Mouse (Mus musculus) cerebellum, postnatal 25 days (tissue): ENCODE results near the gene Olfr765.
A peak's percentile ranks its signal among the peaks of the same experiment; 100 is the strongest.
"Not testable (repeated sequence)": the region's sequence is repeated elsewhere in the genome, so short reads cannot be mapped to it uniquely, and the experiment has no call there.

Experiments
- DNase-seq, 2 experiments: peaks; one replicate each; pipeline ENCODE4 v3.0.0; 2021; ENCODE audit warnings: mixed read lengths in 2 of 2

Olfr765 gene

DNA sequence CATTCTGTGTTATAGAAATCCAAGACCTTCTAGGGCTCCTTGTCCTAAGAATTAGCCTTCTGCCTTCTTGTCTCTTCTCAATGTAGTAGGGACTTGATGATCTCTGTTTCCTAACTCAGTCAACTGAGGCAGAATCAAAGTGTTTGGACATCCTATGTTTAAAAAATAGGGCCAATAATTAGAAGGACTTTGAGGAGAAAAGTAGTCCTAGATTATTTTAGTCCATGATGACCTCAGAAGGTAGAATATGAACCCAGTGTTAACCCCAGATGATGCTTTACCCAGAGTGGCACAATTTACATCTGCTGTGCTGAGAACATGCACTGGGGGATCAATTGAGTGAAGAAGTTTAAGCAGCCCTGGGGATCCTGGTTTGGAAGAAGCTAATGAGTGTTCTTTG lies at the start of gene Olfr765:
TSS of gene Olfr765 (minus strand) at position 101 of the 400 bp plus-strand sequence.
- not testable (repeated sequence) for DNase-seq

DNA sequence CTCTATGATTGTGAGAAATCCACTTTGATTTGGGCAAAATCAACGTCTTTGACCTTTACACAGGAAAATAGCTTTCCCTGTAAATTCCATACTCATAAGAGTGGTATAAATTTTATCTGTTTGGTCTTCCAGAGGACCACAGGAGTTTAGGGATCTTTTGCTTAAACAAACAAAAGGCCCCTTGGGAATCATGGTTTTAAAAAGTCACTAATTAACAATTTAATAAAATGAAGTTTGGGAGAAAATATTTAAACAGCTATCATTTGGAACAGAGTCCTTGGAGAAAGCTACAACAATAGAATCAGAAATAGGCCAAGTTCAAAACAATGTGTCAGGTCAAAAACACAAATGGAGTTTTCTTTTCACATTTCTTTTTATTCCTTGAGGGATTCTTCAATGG lies 49.5 kb upstream of the Olfr765 start, which contains the start of gene Olfr768:
TSS of gene Olfr768 (minus strand) at position 101 of the 400 bp plus-strand sequence.
- DNase-seq = no peak

DNA sequence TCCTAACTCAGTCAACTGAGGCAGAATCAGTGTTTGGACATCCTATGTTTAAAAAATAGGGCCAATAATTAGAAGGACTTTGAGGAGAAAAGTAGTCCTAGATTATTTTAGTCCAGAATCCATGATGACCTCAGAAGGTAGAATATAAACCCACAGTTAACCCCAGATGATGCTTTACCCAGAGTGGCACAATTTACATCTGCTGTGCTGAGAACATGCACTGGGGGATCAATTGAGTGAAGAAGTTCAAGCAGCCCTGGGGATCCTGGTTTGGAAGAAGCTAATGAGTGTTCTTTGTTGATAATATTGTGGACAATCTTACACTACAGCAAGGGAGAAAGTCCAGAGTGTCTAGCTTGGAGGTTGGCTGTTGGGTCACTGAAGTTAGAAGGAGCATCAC lies 33.0 kb upstream of the Olfr765 start, which contains the start of gene Olfr767:
TSS of gene Olfr767 (minus strand) at position 101 of the 400 bp plus-strand sequence.
- DNase-seq = not testable (repeated sequence)

DNA sequence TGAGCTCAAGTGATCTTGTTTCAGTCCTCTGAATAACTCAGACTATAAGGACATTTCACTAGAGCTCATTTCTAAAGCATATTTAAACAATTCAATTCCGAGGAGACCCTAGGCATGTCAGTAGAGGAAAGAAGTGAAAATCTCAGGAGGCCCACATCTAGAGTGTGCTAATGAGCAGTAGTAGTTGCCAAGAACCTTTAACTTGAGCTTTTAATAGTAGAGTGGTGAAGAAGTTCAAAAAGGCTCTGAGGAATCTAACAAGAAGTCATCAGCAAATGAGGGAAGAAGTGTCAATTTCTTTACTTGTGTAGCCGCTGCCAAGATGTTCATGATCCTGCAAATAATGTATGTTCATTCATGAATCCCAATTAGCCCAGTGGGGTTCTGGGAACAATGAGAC lies 19.1 kb upstream of the Olfr765 start, which contains the start of gene Olfr766-ps1:
TSS of gene Olfr766-ps1 (minus strand) at position 101 of the 400 bp plus-strand sequence.
- DNase-seq = no peak

DNA sequence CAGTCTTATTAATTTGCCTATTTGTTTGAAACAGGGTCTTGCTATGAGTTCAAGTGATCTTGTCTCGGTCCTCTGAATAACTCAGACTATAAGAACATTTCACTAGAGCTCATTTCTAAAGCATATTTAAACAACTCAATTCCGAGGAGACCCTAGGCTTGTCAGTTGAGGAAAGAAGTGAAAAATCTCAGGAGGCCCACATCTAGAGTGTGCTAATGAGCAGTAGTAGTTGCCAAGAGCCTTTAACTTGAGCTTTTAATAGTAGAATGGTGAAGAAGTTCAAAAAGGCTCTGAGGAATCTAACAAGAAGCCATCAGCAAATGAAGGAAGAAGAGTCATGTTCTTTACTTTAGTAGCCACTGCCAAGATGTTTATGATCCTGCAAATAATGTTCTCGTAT lies 10.0 kb downstream of the Olfr765 start, which contains the start of gene Olfr764-ps1:
TSS of gene Olfr764-ps1 (minus strand) at position 101 of the 400 bp plus-strand sequence.
- DNase-seq = no peak

DNA sequence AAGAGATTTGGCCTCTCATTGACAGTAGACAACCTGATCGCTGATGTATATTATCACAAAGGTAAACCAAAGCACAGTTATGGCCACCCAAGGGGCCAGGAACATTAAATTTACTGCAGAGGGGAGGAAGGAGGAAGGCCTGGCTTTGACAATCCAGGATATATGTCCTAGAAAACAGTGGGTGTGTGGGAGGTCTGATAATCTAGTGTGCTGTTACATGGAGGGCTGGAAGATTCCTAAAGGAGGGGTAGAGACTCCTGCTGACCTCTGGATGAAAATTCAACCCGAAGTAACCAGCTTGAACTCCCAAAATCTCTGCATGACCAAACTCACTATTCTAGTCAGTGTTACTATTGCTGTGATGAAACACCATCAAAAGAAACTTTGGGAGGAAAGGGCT lies 21.5 kb downstream of the Olfr765 start:
- DNase-seq = no peak

DNA sequence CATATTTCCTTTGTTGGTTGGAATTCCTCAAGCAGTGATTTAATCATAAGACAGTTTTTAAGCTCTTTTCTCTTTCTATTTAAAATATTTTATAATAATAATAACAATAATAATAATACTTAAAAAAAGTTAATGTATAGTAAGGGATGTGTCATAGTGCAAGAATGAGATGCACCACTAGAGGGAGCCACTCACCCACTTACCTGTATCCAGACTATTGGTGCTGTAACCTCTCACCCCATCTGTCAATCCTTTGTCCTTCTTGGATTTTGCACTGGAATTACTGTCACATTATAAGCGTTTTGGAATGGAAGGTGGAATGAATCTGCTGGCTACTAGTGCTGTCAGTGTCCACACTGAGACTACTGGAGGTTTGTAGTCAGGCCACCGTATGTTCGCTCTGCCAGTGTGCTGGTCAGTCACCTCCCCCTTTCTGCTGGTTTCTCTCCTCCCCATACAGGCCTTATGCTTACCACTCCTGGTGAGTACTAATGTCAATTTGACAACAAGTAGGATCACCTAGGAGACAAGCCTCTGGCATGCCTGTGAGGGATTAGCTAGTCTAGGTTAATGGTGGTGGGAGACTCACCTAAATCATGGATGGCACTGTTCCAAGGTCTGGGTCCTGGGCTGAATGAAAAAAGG lies 23.7 kb downstream of the Olfr765 start:
- DNase-seq = peak; percentile 6 to 55

DNA sequence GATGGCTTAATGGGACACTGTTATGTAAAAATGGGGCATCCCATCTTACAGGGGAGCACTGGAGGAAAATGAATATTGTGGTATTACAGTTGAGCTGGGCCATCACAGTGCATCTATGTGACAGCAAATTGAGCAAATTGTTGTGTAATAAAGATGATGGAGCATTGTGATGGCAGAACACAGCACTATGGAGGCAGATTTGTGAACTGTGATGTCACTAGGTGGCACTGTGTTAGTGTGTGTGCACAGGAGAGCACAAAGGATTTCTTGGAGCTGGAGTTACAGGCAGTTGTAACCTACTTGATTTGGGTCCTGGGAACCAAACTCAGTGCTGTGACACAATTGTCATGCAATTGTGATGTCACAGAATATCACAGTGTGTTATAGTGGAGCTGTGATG lies 26.5 kb downstream of the Olfr765 start:
- DNase-seq = no peak

DNA sequence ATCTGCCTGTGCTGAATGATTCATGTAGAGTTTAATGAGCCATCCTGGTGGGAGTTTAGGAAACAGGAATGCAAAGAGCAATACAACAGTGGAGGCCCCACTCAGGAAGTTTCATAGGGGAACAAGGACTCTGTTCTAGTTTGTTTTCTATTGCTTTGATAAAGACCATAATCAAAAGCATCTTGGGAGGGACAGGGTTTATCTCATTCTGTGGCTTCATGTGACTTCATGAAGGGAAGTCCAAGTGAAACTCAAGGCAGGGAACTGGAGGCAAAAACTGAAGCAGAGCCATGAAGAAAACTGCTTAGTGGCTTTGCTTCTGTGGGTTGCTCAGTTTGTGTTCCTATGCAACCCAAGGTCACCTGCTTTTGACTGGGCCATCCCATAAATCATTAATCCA lies 35.3 kb downstream of the Olfr765 start:
- no peak for DNase-seq

DNA sequence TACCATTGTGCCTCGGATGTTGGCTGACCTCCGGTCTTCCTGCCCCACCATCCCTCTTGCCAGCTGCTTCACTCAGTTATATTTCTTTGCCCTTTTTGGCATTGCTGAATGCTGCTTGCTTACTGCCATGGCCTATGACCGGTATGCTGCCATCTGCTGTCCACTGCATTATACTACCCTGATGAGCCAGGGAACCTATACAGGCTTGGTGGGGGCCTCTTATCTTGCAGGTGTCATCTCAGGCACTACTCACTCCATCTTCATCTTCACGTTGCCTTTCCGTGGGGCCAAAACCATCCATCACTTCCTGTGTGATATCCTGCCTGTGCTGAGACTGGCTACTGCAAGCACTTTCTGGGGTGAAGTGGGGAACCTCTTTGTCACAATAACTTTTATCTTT lies 38.3 kb downstream of the Olfr765 start:
- DNase-seq = not testable (repeated sequence)

DNA sequence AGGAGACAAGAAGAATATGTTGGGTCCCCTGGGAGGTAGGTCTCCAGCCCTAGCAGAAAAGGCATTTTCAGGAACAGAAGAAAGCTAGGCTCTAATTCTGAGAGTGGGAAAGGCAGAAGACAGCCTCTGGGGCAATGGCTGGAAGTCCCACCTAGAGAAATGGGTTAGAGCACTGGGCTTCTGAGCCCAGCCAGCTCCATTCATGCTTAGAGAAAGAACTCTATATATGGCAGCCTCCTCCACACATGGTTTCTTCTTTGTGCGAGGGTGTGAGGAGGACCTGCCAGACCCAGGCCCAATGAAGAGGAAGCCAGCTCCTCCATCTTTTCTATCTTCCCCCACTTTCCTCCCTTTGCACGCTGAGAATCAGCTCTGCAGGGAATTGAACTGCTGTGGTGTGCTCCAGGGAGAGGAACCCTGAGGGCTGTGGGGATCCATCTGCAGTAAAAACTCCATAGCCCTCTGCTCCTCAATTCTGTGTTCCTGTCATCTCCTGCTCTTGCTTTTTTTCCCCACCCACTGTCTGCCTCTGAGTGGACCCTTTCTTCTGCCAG lies 39.4 kb downstream of the Olfr765 start, which contains the start of gene Olfr763:
TSS of gene Olfr763 (plus strand) at position 504 of the 554 bp plus-strand sequence.
- no peak for DNase-seq

DNA sequence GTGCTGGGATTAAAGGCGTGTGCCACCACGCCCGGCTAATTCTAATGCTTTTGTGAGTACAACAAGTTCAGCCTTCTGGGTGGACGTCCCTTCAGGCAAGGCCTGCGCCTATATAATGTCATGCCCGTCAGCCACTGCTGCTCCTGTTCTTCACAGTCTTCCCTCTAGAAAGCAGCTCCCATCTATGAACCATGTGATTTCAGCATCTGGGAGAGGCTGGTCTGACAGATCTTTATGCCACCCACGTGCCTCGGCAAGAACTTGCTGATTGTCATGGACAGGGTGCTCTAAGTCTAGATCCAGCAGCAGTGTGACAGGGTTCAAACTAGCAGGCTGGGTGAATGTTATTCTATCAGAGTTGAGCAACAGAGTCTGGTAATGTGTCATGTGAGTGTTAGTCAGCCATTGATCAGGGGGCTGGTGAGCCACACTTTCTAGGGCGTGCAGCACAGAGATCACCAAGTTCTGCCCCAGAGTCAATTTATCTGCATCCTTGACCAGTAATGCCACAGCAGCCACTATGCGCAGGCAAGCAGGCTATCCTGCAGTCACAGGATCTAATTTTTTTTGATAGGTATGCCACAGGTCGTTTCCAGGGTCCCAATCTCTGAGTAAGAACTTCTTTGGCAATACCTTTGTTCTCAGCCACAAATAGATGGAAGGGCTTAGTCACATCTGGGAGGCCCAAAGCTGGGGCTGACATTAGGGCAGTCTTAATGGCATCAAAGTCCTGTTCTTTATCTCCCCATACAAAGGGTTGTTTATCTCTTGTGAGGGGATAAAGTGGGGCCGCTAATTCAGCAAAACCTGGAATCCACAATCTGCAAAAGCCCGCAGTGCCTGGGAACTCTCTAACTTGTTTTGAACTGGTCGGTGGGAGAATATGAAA lies 45.5 kb downstream of the Olfr765 start:
- DNase-seq = no peak

DNA sequence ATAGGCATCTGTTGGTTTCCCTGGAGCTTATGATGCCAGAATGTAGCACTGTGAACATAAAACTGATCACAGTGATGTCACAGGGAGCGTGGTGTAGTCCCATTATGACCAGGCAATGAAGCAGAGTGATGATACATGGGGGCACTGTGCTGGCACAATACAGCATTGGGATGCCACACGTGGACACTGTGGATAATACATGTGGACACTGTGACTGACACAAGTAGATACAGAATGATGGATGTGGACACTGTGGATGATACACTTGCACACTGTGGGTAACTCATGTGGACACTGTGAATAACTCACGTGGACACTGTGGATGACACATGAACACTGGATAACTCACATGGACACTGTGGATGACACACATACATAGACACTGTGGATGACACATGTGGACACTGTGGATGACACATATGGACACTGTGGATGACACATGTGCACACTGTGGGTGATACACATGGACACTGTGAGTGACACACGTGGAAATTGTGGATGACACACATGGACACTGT lies 53.2 kb downstream of the Olfr765 start:
- no peak for DNase-seq

DNA sequence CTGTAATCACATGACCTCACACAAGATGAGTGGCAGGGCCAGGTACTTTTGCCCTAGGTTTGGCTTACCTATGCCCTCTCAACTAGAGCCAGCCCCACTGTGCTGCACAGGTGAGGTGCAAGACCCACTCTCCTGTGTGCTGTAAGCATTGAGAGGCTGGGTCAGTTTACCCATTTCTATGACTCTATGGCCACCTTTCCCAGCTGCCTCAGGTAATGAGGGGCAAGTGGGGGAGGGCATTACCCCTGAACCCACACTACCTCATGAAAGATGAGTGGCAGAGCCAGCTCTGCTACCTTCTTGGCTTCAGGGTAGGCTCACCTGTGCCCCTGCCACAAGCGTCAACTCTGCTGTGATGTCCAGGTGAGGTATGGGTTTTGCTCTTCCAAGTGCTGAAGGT lies 54.0 kb downstream of the Olfr765 start:
- no peak for DNase-seq
